Mouse (Mus musculus): ENCODE results near the gene Lce1c.
"Not testable (repeated sequence)": the region's sequence is repeated elsewhere in the genome, so short reads cannot be mapped to it uniquely, and the experiment has no call there.

Gene Lce1c

GRCm38 (mm10) chr3:92678947-92679346, at the start of gene Lce1c:
Lce1c (plus strand) TSS chr3:92679247.
- Histone ChIP-seq H3K27me3 (ENCODE audit: control insufficient read depth, insufficient read depth, low read length, poor library complexity, severe bottlenecking) (no peaks in the 10 kb centered on the region), H3K36me3 (ENCODE audit: control insufficient read depth, insufficient read depth, low read length, poor library complexity, severe bottlenecking) (no peaks in the 10 kb centered on the region)
- DNase-seq (ENCODE audit: low read depth, low spot score): no peak

- H3K36me3 ChIP-seq (ENCODE audit: control insufficient read depth, insufficient read depth, low read length, poor library complexity, severe bottlenecking): no peaks in the 10 kb centered on the region
- no peaks in the 10 kb centered on the region for H3K27me3 ChIP-seq (ENCODE audit: control insufficient read depth, insufficient read depth, low read length, poor library complexity, severe bottlenecking)
- no peak for DNase-seq (ENCODE audit: low read depth, low spot score)
Measured at GRCm38 (mm10) chr3:92637745-92638652, 41.0 kb upstream of the Lce1c start.

GRCm38 (mm10) chr3:92638653-92638991, 40.4 kb upstream of the Lce1c start:
- no peak for DNase-seq (ENCODE audit: low read depth, low spot score)

GRCm38 (mm10) chr3:92639854-92640253, 39.2 kb upstream of the Lce1c start:
- Histone ChIP-seq H3K27me3 (ENCODE audit: control insufficient read depth, insufficient read depth, low read length, poor library complexity, severe bottlenecking) (no peaks in the 10 kb centered on the region), H3K36me3 (ENCODE audit: control insufficient read depth, insufficient read depth, low read length, poor library complexity, severe bottlenecking) (no peaks in the 10 kb centered on the region)
- DNase-seq (ENCODE audit: low read depth, low spot score): no peak

More at GRCm38 (mm10) chr3:92638653-92638991, 40.4 kb upstream of the Lce1c start:
- Histone ChIP-seq H3K36me3 (ENCODE audit: control insufficient read depth, insufficient read depth, low read length, poor library complexity, severe bottlenecking) (no peaks in the 10 kb centered on the region), H3K27me3 (ENCODE audit: control insufficient read depth, insufficient read depth, low read length, poor library complexity, severe bottlenecking) (no peaks in the 10 kb centered on the region)

- no peak for DNase-seq (ENCODE audit: low read depth, low spot score)
- no peaks in the 10 kb centered on the region for H3K27me3 ChIP-seq (ENCODE audit: control insufficient read depth, insufficient read depth, low read length, poor library complexity, severe bottlenecking)
- no peaks in the 10 kb centered on the region for H3K36me3 ChIP-seq (ENCODE audit: control insufficient read depth, insufficient read depth, low read length, poor library complexity, severe bottlenecking)
Measured at GRCm38 (mm10) chr3:92648207-92648606, 30.8 kb upstream of the Lce1c start, which contains the start of gene Lce1a1. Lce1a1 (minus strand) TSS chr3:92648307.

GRCm38 (mm10) chr3:92656826-92657225, 22.2 kb upstream of the Lce1c start, which contains the start of gene Lce1b:
Lce1b (minus strand) TSS chr3:92656926.
- no peak for DNase-seq (ENCODE audit: low read depth, low spot score)
- Histone ChIP-seq H3K27me3 (ENCODE audit: control insufficient read depth, insufficient read depth, low read length, poor library complexity, severe bottlenecking) (no peaks in the 10 kb centered on the region), H3K36me3 (ENCODE audit: control insufficient read depth, insufficient read depth, low read length, poor library complexity, severe bottlenecking) (no peaks in the 10 kb centered on the region)

- no peak for DNase-seq (ENCODE audit: low read depth, low spot score)
- Histone ChIP-seq H3K36me3 (ENCODE audit: control insufficient read depth, insufficient read depth, low read length, poor library complexity, severe bottlenecking) (no peaks in the 10 kb centered on the region), H3K27me3 (ENCODE audit: control insufficient read depth, insufficient read depth, low read length, poor library complexity, severe bottlenecking) (no peaks in the 10 kb centered on the region)
Measured at GRCm38 (mm10) chr3:92670215-92670614, 8.8 kb upstream of the Lce1c start, which contains the start of gene Lce1a2. Lce1a2 (minus strand) TSS chr3:92670315.

GRCm38 (mm10) chr3:92687110-92687509, 8.1 kb downstream of the Lce1c start, which contains the start of gene Lce1d:
Lce1d (minus strand) TSS chr3:92687210.
- Histone ChIP-seq H3K36me3 (ENCODE audit: control insufficient read depth, insufficient read depth, low read length, poor library complexity, severe bottlenecking) (no peaks in the 10 kb centered on the region), H3K27me3 (ENCODE audit: control insufficient read depth, insufficient read depth, low read length, poor library complexity, severe bottlenecking) (no peaks in the 10 kb centered on the region)
- no peak for DNase-seq (ENCODE audit: low read depth, low spot score)

- H3K27me3 ChIP-seq (ENCODE audit: control insufficient read depth, insufficient read depth, low read length, poor library complexity, severe bottlenecking); H3K36me3 ChIP-seq (ENCODE audit: control insufficient read depth, insufficient read depth, low read length, poor library complexity, severe bottlenecking); DNase-seq (ENCODE audit: low read depth, low spot score): not testable (repeated sequence)
Measured at GRCm38 (mm10) chr3:92689154-92689553, 10.1 kb downstream of the Lce1c start.

- Histone ChIP-seq H3K36me3 (ENCODE audit: control insufficient read depth, insufficient read depth, low read length, poor library complexity, severe bottlenecking) (no peaks in the 10 kb centered on the region), H3K27me3 (ENCODE audit: control insufficient read depth, insufficient read depth, low read length, poor library complexity, severe bottlenecking) (no peaks in the 10 kb centered on the region)
- DNase-seq (ENCODE audit: low read depth, low spot score): no peak
Measured at GRCm38 (mm10) chr3:92691688-92692087, 12.6 kb downstream of the Lce1c start.

- Histone ChIP-seq H3K27me3 (ENCODE audit: control insufficient read depth, insufficient read depth, low read length, poor library complexity, severe bottlenecking) (no peaks in the 10 kb centered on the region), H3K36me3 (ENCODE audit: control insufficient read depth, insufficient read depth, low read length, poor library complexity, severe bottlenecking) (no peaks in the 10 kb centered on the region)
- no peak for DNase-seq (ENCODE audit: low read depth, low spot score)
Measured at GRCm38 (mm10) chr3:92694613-92695012, 15.6 kb downstream of the Lce1c start.

- no peak for DNase-seq (ENCODE audit: low read depth, low spot score)
- H3K36me3 ChIP-seq (ENCODE audit: control insufficient read depth, insufficient read depth, low read length, poor library complexity, severe bottlenecking): no peaks in the 10 kb centered on the region
- no peaks in the 10 kb centered on the region for H3K27me3 ChIP-seq (ENCODE audit: control insufficient read depth, insufficient read depth, low read length, poor library complexity, severe bottlenecking)
Measured at GRCm38 (mm10) chr3:92708974-92709373, 29.9 kb downstream of the Lce1c start, which contains the start of gene Lce1e. Lce1e (minus strand) TSS chr3:92709074.

GRCm38 (mm10) chr3:92715122-92715521, 36.1 kb downstream of the Lce1c start:
- Histone ChIP-seq H3K36me3 (ENCODE audit: control insufficient read depth, insufficient read depth, low read length, poor library complexity, severe bottlenecking) (no peaks in the 10 kb centered on the region), H3K27me3 (ENCODE audit: control insufficient read depth, insufficient read depth, low read length, poor library complexity, severe bottlenecking) (no peaks in the 10 kb centered on the region)
- no peak for DNase-seq (ENCODE audit: low read depth, low spot score)

- no peak for DNase-seq (ENCODE audit: low read depth, low spot score)
- H3K36me3 ChIP-seq (ENCODE audit: control insufficient read depth, insufficient read depth, low read length, poor library complexity, severe bottlenecking): no peaks in the 10 kb centered on the region
- no peaks in the 10 kb centered on the region for H3K27me3 ChIP-seq (ENCODE audit: control insufficient read depth, insufficient read depth, low read length, poor library complexity, severe bottlenecking)
Measured at GRCm38 (mm10) chr3:92720250-92720649, 41.2 kb downstream of the Lce1c start, which contains the start of gene Lce1f. Lce1f (minus strand) TSS chr3:92720350.

GRCm38 (mm10) chr3:92722631-92723030, 43.6 kb downstream of the Lce1c start:
- DNase-seq (ENCODE audit: low read depth, low spot score): no peak
- no peaks in the 10 kb centered on the region for H3K36me3 ChIP-seq (ENCODE audit: control insufficient read depth, insufficient read depth, low read length, poor library complexity, severe bottlenecking)
- no peaks in the 10 kb centered on the region for H3K27me3 ChIP-seq (ENCODE audit: control insufficient read depth, insufficient read depth, low read length, poor library complexity, severe bottlenecking)
